In genomic region chr13:98124113-98124745, GRCm38 (mm10) we compare ENCODE assay signal across 12 mouse cellular contexts.
DNase-seq lines count a peak whose midpoint lies in the region; ATAC-seq and TF ChIP-seq lines count a peak whose summit lies in the region.
"Had no signal": no experiment of that assay in that cellular context is flagged by ENCODE, and none has a peak within 500 bp of the region (broad histone marks: within the 10 kb centered on the region; RNA-seq: fewer than 3 reads in every experiment).

No protein-coding gene starts in this region.

- WGBS in kidney, embryonic 14.5 days = 77% methylated on average over 14 of the region's 14 CpGs
- 4% methylated on average over 14 of the region's 14 CpGs for WGBS in bone marrow, adult 2 months
- WGBS in intestine, postnatal 0 days = 36% methylated on average over 14 of the region's 14 CpGs
- 80% methylated on average over 14 of the region's 14 CpGs for WGBS in midbrain, embryonic 13.5 days

- H3K27me3 ChIP-seq in kidney, embryonic 14.5 days (ENCODE audit: control insufficient read depth, insufficient read depth, low read length) = no peaks in the 10 kb centered on the region
- no peaks in the 10 kb centered on the region for H3K27me3 ChIP-seq in intestine, postnatal 0 days (replicated peaks; ENCODE audit: control insufficient read depth, insufficient read depth, low read length)
- no peaks in the 10 kb centered on the region for H3K27me3 ChIP-seq in midbrain, embryonic 13.5 days
- H3K27me3 ChIP-seq: limb, embryonic 13.5 days had no signal

- DNase-seq in kidney, postnatal 36 days = no peak
- DNase-seq in natural killer cell, adult 2 months (ENCODE audit: low spot score in 2 of 2) = peak; percentile 61 to 84
- DNase-seq in thymus, postnatal 14 days = no peak
- no peak for DNase-seq in urinary bladder, postnatal 10 days (ENCODE audit: low spot score)
- DNase-seq: adrenal gland, postnatal 14 days had no signal

- H3K4me2 ChIP-seq in kidney, embryonic 14.5 days (replicated peaks; ENCODE audit: low read depth, low read length) = no peak overlapping the region
- peak overlapping the region; percentile 38; the same call in 1 of the 2 replicates for H3K4me2 ChIP-seq in intestine, postnatal 0 days (replicated peaks; ENCODE audit: low read depth)
- no peak overlapping the region for H3K4me2 ChIP-seq in midbrain, embryonic 13.5 days (replicated peaks)
- H3K4me2 ChIP-seq: limb, embryonic 13.5 days had no signal

- H3K9ac ChIP-seq in kidney, embryonic 14.5 days (ENCODE audit: low read depth, low read length) = 0 out of 2 replicates have a peak overlapping the region, but pooled peaks have one; percentile 9
- H3K9ac ChIP-seq in intestine, postnatal 0 days (ENCODE audit: low read depth, low read length) = no peak overlapping the region
- no peak overlapping the region for H3K9ac ChIP-seq in midbrain, embryonic 13.5 days (replicated peaks)
- H3K9ac ChIP-seq: limb, embryonic 13.5 days had no signal

- no peak for TF ChIP-seq CTCF in bone marrow, adult 2 months (IDR thresholded peaks at IDR 0.05; ENCODE audit: control insufficient read depth, insufficient read depth, low read length)
- TF ChIP-seq CTCF in intestine, postnatal 0 days (IDR thresholded peaks at IDR 0.05; ENCODE audit: low read depth) = no peak

- H3K9me3 ChIP-seq in kidney, embryonic 14.5 days (ENCODE audit: control insufficient read depth, low read length) = no peaks in the 10 kb centered on the region
- H3K9me3 ChIP-seq in intestine, postnatal 0 days (ENCODE audit: control insufficient read depth) = no peaks in the 10 kb centered on the region
- no peaks in the 10 kb centered on the region for H3K9me3 ChIP-seq in midbrain, embryonic 13.5 days
- H3K9me3 ChIP-seq: limb, embryonic 13.5 days had no signal

- no peak for ATAC-seq in kidney, embryonic 14.5 days (ENCODE audit: low FRiP score, low TSS enrichment)
- ATAC-seq in intestine, postnatal 0 days = peak; percentile 44
- ATAC-seq in midbrain, embryonic 13.5 days = no peak
- ATAC-seq: forebrain, embryonic 14.5 days had no signal

- H3K36me3 ChIP-seq in kidney, embryonic 14.5 days (ENCODE audit: control insufficient read depth, insufficient read depth, low read length) = no peaks in the 10 kb centered on the region
- H3K36me3 ChIP-seq in intestine, postnatal 0 days (ENCODE audit: control insufficient read depth, insufficient read depth) = no peaks in the 10 kb centered on the region
- H3K36me3 ChIP-seq in midbrain, embryonic 13.5 days = no peaks in the 10 kb centered on the region
- H3K36me3 ChIP-seq: limb, embryonic 13.5 days had no signal

- TF ChIP-seq POLR2A in bone marrow, adult 2 months (IDR thresholded peaks at IDR 0.05; ENCODE audit: borderline replicate concordance, control insufficient read depth, low read depth, low read length) = no peak

- H3K27ac ChIP-seq in kidney, embryonic 14.5 days (ENCODE audit: low read depth, low read length) = no peak overlapping the region
- no peak overlapping the region for H3K27ac ChIP-seq in bone marrow, adult 2 months (ENCODE audit: control insufficient read depth, insufficient read depth, low read depth, low read length, poor library complexity)
- H3K27ac ChIP-seq in intestine, postnatal 0 days (ENCODE audit: low read depth, low read length) = no peak overlapping the region
- H3K27ac ChIP-seq in midbrain, embryonic 13.5 days = no peak overlapping the region
- H3K27ac ChIP-seq: kidney, postnatal 0 days; limb, embryonic 13.5 days had no signal

- no peaks in the 10 kb centered on the region for H3K4me1 ChIP-seq in kidney, embryonic 14.5 days (ENCODE audit: control insufficient read depth, insufficient read depth, low read length)
- H3K4me1 ChIP-seq in bone marrow, adult 2 months (ENCODE audit: control insufficient read depth, insufficient read depth, low read length) = peaks cover 2% of the 10 kb centered on the region; the same call in 1 of the 2 replicates
- H3K4me1 ChIP-seq in intestine, postnatal 0 days (replicated peaks; ENCODE audit: control insufficient read depth, insufficient read depth, low read length) = no peaks in the 10 kb centered on the region
- H3K4me1 ChIP-seq in midbrain, embryonic 13.5 days (replicated peaks) = peaks cover 8% of the 10 kb centered on the region; the same call in 1 of the 2 replicates

- no peak overlapping the region for H3K4me3 ChIP-seq in kidney, embryonic 14.5 days (ENCODE audit: low read length)
- peak overlapping the region; percentile 26 for H3K4me3 ChIP-seq in bone marrow, adult 2 months (replicated peaks; ENCODE audit: control insufficient read depth, low read depth, low read length)
- no peak overlapping the region for H3K4me3 ChIP-seq in intestine, postnatal 0 days (ENCODE audit: low read depth, low read length)
- H3K4me3 ChIP-seq in midbrain, embryonic 13.5 days (replicated peaks) = no peak overlapping the region
- H3K4me3 ChIP-seq: limb, embryonic 13.5 days had no signal

Comparison
In these comparisons a context has a peak if more than half of its experiments do, and no peak if none do; other contexts are left out.
1. DNase-seq: peak in natural killer cell, adult 2 months (2 of 2); none in kidney, postnatal 36 days (0 of 2), thymus, postnatal 14 days (single experiment) and urinary bladder, postnatal 10 days (single experiment).